Mouse (Mus musculus): ENCODE data around the gene Gpld1. TPM values are rescaled to one million over a fixed set of nuclear protein-coding genes. Genes with fewer than 3 reads are reported as not detected.

Gene Gpld1
- polyA plus RNA-seq, 1 experiment from 2014 or later = 0.56 TPM

- no peaks in the 10 kb centered on the region; the same call in 1 of the 2 replicates for H3K36me3 ChIP-seq (ENCODE audit: insufficient read depth, low read length)
- H3K9ac ChIP-seq (replicated peaks; ENCODE audit: low read depth) = no peak overlapping the region
- no peaks in the 10 kb centered on the region for H3K27me3 ChIP-seq (replicated peaks; ENCODE audit: insufficient read depth, low read length)
- DNase-seq (ENCODE audit: low spot score) (no peak), ATAC-seq (peak; percentile 39; the same call in 1 of the 2 replicates)
- H3K4me2 ChIP-seq (replicated peaks; ENCODE audit: low read depth, low read length) = no peak overlapping the region
- no peak overlapping the region for H3K4me3 ChIP-seq (ENCODE audit: low read depth, low read length)
- no peaks in the 10 kb centered on the region for H3K4me1 ChIP-seq (ENCODE audit: insufficient read depth, low read depth, low read length)
- 78% methylated on average over 5 of the region's 5 CpGs for WGBS
- no peaks in the 10 kb centered on the region for H3K9me3 ChIP-seq (ENCODE audit: low read length)
- TF ChIP-seq EP300 (IDR thresholded peaks at IDR 0.05) (no peak), CTCF (IDR thresholded peaks at IDR 0.05) (no peak)
- H3K27ac ChIP-seq (ENCODE audit: low read length) = no peak overlapping the region
These were observed 19.0 kb upstream of the Gpld1 start for GRCm38 (mm10) chr13:24923991-24924390.

DNA sequence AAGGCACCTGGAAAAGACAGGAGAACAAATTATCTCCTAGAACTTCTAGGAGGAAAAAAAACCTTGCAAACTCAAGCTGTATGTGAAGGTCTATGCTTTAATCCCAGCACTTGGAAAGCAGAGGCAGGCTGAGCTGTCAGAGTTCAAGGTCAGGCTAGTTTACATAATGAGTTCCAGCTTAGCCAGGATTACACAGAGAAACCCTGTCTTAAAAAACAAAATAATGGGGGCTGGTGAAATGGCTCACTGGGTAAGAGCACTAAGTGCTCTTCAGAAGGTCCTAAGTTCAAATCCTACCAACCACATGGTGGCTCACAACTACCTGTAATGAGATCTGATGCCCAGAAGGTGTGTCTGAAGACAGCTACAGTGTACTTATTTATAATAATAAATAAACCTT, 12.4 kb upstream of the Gpld1 start:
- TF ChIP-seq EP300 (IDR thresholded peaks at IDR 0.05) (no peak), CTCF (IDR thresholded peaks at IDR 0.05) (no peak)
- Histone ChIP-seq H3K9ac (replicated peaks; ENCODE audit: low read depth) (no peak overlapping the region), H3K27me3 (replicated peaks; ENCODE audit: insufficient read depth, low read length) (no peaks in the 10 kb centered on the region), H3K4me1 (ENCODE audit: insufficient read depth, low read depth, low read length) (no peaks in the 10 kb centered on the region), H3K36me3 (ENCODE audit: insufficient read depth, low read length) (no peaks in the 10 kb centered on the region), H3K9me3 (ENCODE audit: low read length) (no peaks in the 10 kb centered on the region), H3K27ac (ENCODE audit: low read length) (no peak overlapping the region), H3K4me2 (replicated peaks; ENCODE audit: low read depth, low read length) (no peak overlapping the region), H3K4me3 (ENCODE audit: low read depth, low read length) (no peak overlapping the region)
- DNase-seq (ENCODE audit: low spot score) (no peak), ATAC-seq (no peak)

GRCm38 (mm10) chr13:24933199-24933598, 9.8 kb upstream of the Gpld1 start:
- Histone ChIP-seq H3K9ac (replicated peaks; ENCODE audit: low read depth) (no peak overlapping the region), H3K27me3 (replicated peaks; ENCODE audit: insufficient read depth, low read length) (no peaks in the 10 kb centered on the region), H3K36me3 (ENCODE audit: insufficient read depth, low read length) (no peaks in the 10 kb centered on the region), H3K4me1 (ENCODE audit: insufficient read depth, low read depth, low read length) (no peaks in the 10 kb centered on the region), H3K4me2 (replicated peaks; ENCODE audit: low read depth, low read length) (no peak overlapping the region), H3K4me3 (ENCODE audit: low read depth, low read length) (no peak overlapping the region), H3K27ac (ENCODE audit: low read length) (no peak overlapping the region), H3K9me3 (ENCODE audit: low read length) (no peaks in the 10 kb centered on the region)
- DNase-seq (ENCODE audit: low spot score) (no peak), ATAC-seq (no peak)
- no peak for TF ChIP-seq CTCF (IDR thresholded peaks at IDR 0.05)
- WGBS = 88% methylated on average over 7 of the region's 7 CpGs

DNA sequence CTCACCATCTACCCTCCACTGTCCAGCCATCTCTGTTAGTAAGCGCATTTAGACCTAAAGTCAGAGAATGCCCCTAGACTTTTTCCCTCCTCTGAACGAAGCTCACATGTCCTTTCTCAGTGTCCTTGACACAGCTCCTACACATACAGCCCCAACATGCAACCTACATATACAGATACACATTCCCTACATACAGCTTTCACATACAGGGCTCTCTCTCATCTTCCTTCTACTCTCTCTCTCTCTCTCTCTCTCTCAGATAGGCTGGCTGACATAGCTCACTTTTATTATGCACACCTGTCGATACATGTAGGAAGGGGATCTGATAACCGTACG, 6.2 kb upstream of the Gpld1 start:
- peak; percentile 23 for ATAC-seq
- 0 out of 2 replicates have a peak overlapping the region, but pooled peaks have one; percentile 75 for H3K27ac ChIP-seq (ENCODE audit: low read length)
- peak overlapping the region; percentile 96 for H3K4me3 ChIP-seq (ENCODE audit: low read depth, low read length)
- H3K4me2 ChIP-seq (replicated peaks; ENCODE audit: low read depth, low read length) = peak overlapping the region; percentile 79
- H3K9me3 ChIP-seq (ENCODE audit: low read length) = no peaks in the 10 kb centered on the region
- no peaks in the 10 kb centered on the region for H3K36me3 ChIP-seq (ENCODE audit: insufficient read depth, low read length)
- no peak for DNase-seq (ENCODE audit: low spot score)
- no peaks in the 10 kb centered on the region for H3K27me3 ChIP-seq (replicated peaks; ENCODE audit: insufficient read depth, low read length)
- no peaks in the 10 kb centered on the region for H3K4me1 ChIP-seq (ENCODE audit: insufficient read depth, low read depth, low read length)
- TF ChIP-seq EP300 (IDR thresholded peaks at IDR 0.05) (no peak), CTCF (IDR thresholded peaks at IDR 0.05) (no peak)
- H3K9ac ChIP-seq (replicated peaks; ENCODE audit: low read depth) = peak overlapping the region; percentile 86
- 32% methylated on average over 5 of the region's 5 CpGs for WGBS

DNA sequence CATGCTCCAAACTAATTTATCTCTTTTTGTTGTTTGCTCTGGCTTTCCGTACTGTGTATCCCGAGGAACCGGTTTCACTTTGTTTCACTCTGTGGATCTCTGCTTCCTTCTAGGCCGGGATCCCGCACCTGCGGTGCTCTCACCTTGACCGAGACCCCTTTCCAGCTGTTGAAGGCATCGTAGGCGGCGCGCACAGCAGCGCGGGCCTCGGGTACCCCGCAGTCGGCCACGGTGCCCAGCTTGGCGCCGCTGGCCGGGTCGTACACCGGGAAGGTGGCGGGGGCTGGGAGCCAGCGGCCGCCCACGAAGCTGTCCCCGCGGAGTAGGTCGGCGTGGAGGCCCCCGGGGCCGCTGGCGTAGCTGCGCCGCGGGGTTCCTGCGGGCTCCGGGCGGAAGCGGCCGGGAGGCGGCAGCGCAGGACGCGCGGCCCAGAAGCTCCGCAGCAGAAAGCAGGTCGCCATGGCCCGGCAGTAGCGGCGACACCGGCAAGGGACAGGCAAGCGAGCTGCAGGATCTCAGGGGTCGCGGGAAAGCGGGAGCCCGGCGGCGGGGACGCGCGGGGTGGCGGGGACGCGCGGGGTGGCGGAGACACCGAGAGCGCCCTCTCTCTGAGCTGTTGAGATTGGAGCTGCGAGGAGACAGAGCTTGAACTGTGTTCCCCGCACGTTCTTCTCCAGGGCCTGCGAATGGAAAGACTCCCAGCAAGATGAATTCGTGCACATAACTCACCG, 5.7 kb upstream of the Gpld1 start, which contains the start of gene Aldh5a1:
Gene Aldh5a1, minus strand, starts transcription at position 554 of the 731 bp plus-strand sequence.
- Histone ChIP-seq H3K27me3 (replicated peaks; ENCODE audit: insufficient read depth, low read length) (no peaks in the 10 kb centered on the region), H3K36me3 (ENCODE audit: insufficient read depth, low read length) (no peaks in the 10 kb centered on the region), H3K9me3 (ENCODE audit: low read length) (no peaks in the 10 kb centered on the region), H3K4me3 (ENCODE audit: low read depth, low read length) (peak within 1 kb of the TSS; percentile 96), H3K9ac (replicated peaks; ENCODE audit: low read depth) (peak within 1 kb of the TSS; percentile 86), H3K4me2 (replicated peaks; ENCODE audit: low read depth, low read length) (peak within 1 kb of the TSS; percentile 79), H3K27ac (ENCODE audit: low read length) (peak within 1 kb of the TSS; percentile 75), H3K4me1 (ENCODE audit: insufficient read depth, low read depth, low read length) (no peaks in the 10 kb centered on the region)
- DNase-seq (ENCODE audit: low spot score) = peak; percentile 80
- TF ChIP-seq CTCF (IDR thresholded peaks at IDR 0.05) (peak; percentile 70), EP300 (IDR thresholded peaks at IDR 0.05) (no peak)
- WGBS = 2% methylated on average over 62 of the region's 75 CpGs
- ATAC-seq = peak; percentile 85

DNA sequence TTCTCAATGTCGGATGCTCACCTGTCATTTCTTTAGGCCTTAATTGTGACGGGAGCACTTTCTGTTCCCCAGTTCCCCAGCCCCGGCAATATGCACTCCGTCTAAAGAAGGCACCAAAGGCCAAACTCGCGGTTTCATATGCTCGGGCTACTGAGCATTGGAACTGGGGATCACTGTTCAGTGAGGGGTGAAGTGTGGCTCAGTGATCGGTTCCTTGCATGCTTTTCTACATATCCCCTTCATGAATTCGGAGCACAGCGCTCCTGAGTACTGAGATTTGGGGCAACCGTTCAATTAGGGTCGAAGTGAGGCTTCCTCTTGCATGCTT, 5.1 kb upstream of the Gpld1 start:
- DNase-seq (ENCODE audit: low spot score) (peak; percentile 9), ATAC-seq (no peak)
- no peaks in the 10 kb centered on the region for H3K4me1 ChIP-seq (ENCODE audit: insufficient read depth, low read depth, low read length)
- H3K27ac ChIP-seq (ENCODE audit: low read length) = peak overlapping the region; percentile 75; the same call in 1 of the 2 replicates
- H3K4me3 ChIP-seq (ENCODE audit: low read depth, low read length) = peak overlapping the region; percentile 96
- no peaks in the 10 kb centered on the region for H3K9me3 ChIP-seq (ENCODE audit: low read length)
- 15% methylated on average over 12 of the region's 12 CpGs for WGBS
- H3K4me2 ChIP-seq (replicated peaks; ENCODE audit: low read depth, low read length) = peak overlapping the region; percentile 79
- H3K36me3 ChIP-seq (ENCODE audit: insufficient read depth, low read length) = no peaks in the 10 kb centered on the region
- TF ChIP-seq CTCF (IDR thresholded peaks at IDR 0.05) (no peak), EP300 (IDR thresholded peaks at IDR 0.05) (no peak)
- H3K27me3 ChIP-seq (replicated peaks; ENCODE audit: insufficient read depth, low read length) = no peaks in the 10 kb centered on the region
- peak overlapping the region; percentile 86 for H3K9ac ChIP-seq (replicated peaks; ENCODE audit: low read depth)

Data from lung, postnatal 0 days (tissue).